Mouse (Mus musculus): Measurements from ENCODE around the gene Twf2. TPM values are rescaled to one million over a fixed set of nuclear protein-coding genes. Genes with fewer than 3 reads are reported as not detected.
"Not testable (repeated sequence)": the region's sequence is repeated elsewhere in the genome, so short reads cannot be mapped to it uniquely, and the experiment has no call there.

Gene Twf2
- polyA plus RNA-seq, 1 experiment from 2014 or later: 61.3 TPM

GRCm38 (mm10) chr9:106160426-106160825 is 42.5 kb upstream of the Twf2 start:
- Histone ChIP-seq H3K9me3 (ENCODE audit: control insufficient read depth, low read length) (no peaks in the 10 kb centered on the region), H3K4me3 (ENCODE audit: low read depth, low read length) (peak overlapping the region; percentile 41), H3K27me3 (ENCODE audit: control insufficient read depth, insufficient read depth, low read length) (no peaks in the 10 kb centered on the region), H3K36me3 (ENCODE audit: control insufficient read depth, insufficient read depth, low read length) (no peaks in the 10 kb centered on the region), H3K9ac (ENCODE audit: low read length) (peak overlapping the region; percentile 63; the same call in 1 of the 2 replicates), H3K27ac (ENCODE audit: low read depth, low read length) (no peak overlapping the region), H3K4me2 (ENCODE audit: low read depth, low read length, severe bottlenecking) (peak overlapping the region; percentile 67), H3K4me1 (replicated peaks; ENCODE audit: control insufficient read depth, insufficient read depth, low read length) (peaks cover 5% of the 10 kb centered on the region; the same call in 1 of the 2 replicates)
- ATAC-seq (replicated peaks; ENCODE audit: low FRiP score) (no peak), DNase-seq (ENCODE audit: low spot score) (no peak)
- WGBS: 49% methylated on average over 5 of the region's 5 CpGs

DNA sequence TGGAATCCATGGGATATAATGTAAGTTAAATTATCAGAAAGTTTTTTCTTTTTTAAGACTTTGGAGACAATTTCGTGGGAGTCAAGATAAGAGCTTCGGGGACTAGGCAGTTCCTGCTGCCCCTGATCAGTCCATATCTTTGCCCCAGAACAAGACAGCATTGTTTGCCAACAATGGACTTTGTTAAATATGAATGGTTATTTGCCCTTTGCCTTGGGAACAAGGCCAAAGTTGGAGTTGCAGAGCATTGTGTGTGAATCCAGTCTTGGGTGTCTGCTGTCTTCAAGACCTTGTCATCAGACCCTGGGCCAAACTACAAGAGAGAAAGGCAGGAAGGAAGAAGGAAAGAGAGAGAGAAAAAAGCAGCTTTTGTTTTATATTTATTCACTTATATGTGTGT is 36.2 kb upstream of the Twf2 start:
- DNase-seq (ENCODE audit: low spot score) (no peak), ATAC-seq (replicated peaks; ENCODE audit: low FRiP score) (no peak)
- Histone ChIP-seq H3K4me2 (ENCODE audit: low read depth, low read length, severe bottlenecking) (no peak overlapping the region), H3K4me3 (ENCODE audit: low read depth, low read length) (no peak overlapping the region), H3K9ac (ENCODE audit: low read length) (no peak overlapping the region), H3K9me3 (ENCODE audit: control insufficient read depth, low read length) (no peaks in the 10 kb centered on the region), H3K36me3 (ENCODE audit: control insufficient read depth, insufficient read depth, low read length) (no peaks in the 10 kb centered on the region), H3K27me3 (ENCODE audit: control insufficient read depth, insufficient read depth, low read length) (no peaks in the 10 kb centered on the region), H3K4me1 (replicated peaks; ENCODE audit: control insufficient read depth, insufficient read depth, low read length) (peaks cover 3% of the 10 kb centered on the region; the same call in 1 of the 2 replicates), H3K27ac (ENCODE audit: low read depth, low read length) (no peak overlapping the region)
- WGBS: 85% methylated on average over 2 of the region's 2 CpGs

DNA sequence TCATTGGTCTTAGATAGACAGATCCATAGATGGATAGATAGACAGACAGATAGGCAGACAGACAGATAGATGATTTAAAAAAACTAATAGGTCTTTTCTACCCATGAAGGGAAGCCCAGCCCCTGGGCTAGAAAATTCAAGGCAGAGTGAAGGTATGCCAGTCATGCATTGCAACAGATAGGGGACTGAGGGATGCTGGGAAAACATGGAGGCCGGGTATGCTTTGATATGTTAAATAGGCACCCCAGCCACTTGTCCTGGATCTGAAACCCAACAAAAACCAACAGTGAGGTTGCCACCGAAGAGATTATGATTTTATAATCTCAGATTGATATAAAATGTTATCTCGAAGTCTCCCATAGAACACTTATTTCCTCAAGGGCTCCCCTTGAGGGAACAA is 35.7 kb upstream of the Twf2 start:
- Histone ChIP-seq H3K4me2 (ENCODE audit: low read depth, low read length, severe bottlenecking) (no peak overlapping the region), H3K36me3 (ENCODE audit: control insufficient read depth, insufficient read depth, low read length) (no peaks in the 10 kb centered on the region), H3K4me3 (ENCODE audit: low read depth, low read length) (no peak overlapping the region), H3K9me3 (ENCODE audit: control insufficient read depth, low read length) (no peaks in the 10 kb centered on the region), H3K4me1 (replicated peaks; ENCODE audit: control insufficient read depth, insufficient read depth, low read length) (peaks cover 3% of the 10 kb centered on the region; the same call in 1 of the 2 replicates), H3K27ac (ENCODE audit: low read depth, low read length) (no peak overlapping the region), H3K9ac (ENCODE audit: low read length) (no peak overlapping the region), H3K27me3 (ENCODE audit: control insufficient read depth, insufficient read depth, low read length) (no peaks in the 10 kb centered on the region)
- WGBS: 80% methylated on average over 3 of the region's 3 CpGs
- ATAC-seq (replicated peaks; ENCODE audit: low FRiP score) (no peak), DNase-seq (ENCODE audit: low spot score) (no peak)

GRCm38 (mm10) chr9:106167703-106168102 is 35.2 kb upstream of the Twf2 start:
- Histone ChIP-seq H3K9me3 (ENCODE audit: control insufficient read depth, low read length) (no peaks in the 10 kb centered on the region), H3K4me2 (ENCODE audit: low read depth, low read length, severe bottlenecking) (no peak overlapping the region), H3K4me1 (replicated peaks; ENCODE audit: control insufficient read depth, insufficient read depth, low read length) (peaks cover 3% of the 10 kb centered on the region; the same call in 1 of the 2 replicates), H3K36me3 (ENCODE audit: control insufficient read depth, insufficient read depth, low read length) (no peaks in the 10 kb centered on the region), H3K27ac (ENCODE audit: low read depth, low read length) (no peak overlapping the region), H3K9ac (ENCODE audit: low read length) (no peak overlapping the region), H3K4me3 (ENCODE audit: low read depth, low read length) (no peak overlapping the region), H3K27me3 (ENCODE audit: control insufficient read depth, insufficient read depth, low read length) (no peaks in the 10 kb centered on the region)
- no peak for DNase-seq (ENCODE audit: low spot score)
- 25% methylated on average over 1 of the region's 1 CpGs for WGBS
- no peak for ATAC-seq (replicated peaks; ENCODE audit: low FRiP score)

- 77% methylated on average over 1 of the region's 1 CpGs for WGBS
- H3K4me3 ChIP-seq (ENCODE audit: low read depth, low read length); DNase-seq (ENCODE audit: low spot score): not testable (repeated sequence)
These were observed 33.9 kb upstream of the Twf2 start for GRCm38 (mm10) chr9:106169006-106169405.

GRCm38 (mm10) chr9:106169917-106170316 is 33.0 kb upstream of the Twf2 start:
- DNase-seq (ENCODE audit: low spot score) (no peak), ATAC-seq (replicated peaks; ENCODE audit: low FRiP score) (no peak)
- H3K27me3 ChIP-seq (ENCODE audit: control insufficient read depth, insufficient read depth, low read length): no peaks in the 10 kb centered on the region
- no peak overlapping the region for H3K27ac ChIP-seq (ENCODE audit: low read depth, low read length)
- WGBS: 37% methylated on average over 6 of the region's 6 CpGs
- no peak overlapping the region for H3K4me3 ChIP-seq (ENCODE audit: low read depth, low read length)
- peak overlapping the region; percentile 96; the same call in 1 of the 2 replicates for H3K9ac ChIP-seq (ENCODE audit: low read length)
- peak overlapping the region; percentile 81; the same call in 1 of the 2 replicates for H3K4me2 ChIP-seq (ENCODE audit: low read depth, low read length, severe bottlenecking)
- no peaks in the 10 kb centered on the region for H3K9me3 ChIP-seq (ENCODE audit: control insufficient read depth, low read length)
- peaks cover 9% of the 10 kb centered on the region; the same call in 1 of the 2 replicates for H3K4me1 ChIP-seq (replicated peaks; ENCODE audit: control insufficient read depth, insufficient read depth, low read length)
- H3K36me3 ChIP-seq (ENCODE audit: control insufficient read depth, insufficient read depth, low read length): no peaks in the 10 kb centered on the region

More at GRCm38 (mm10) chr9:106169006-106169405, 33.9 kb upstream of the Twf2 start:
- H3K36me3 ChIP-seq (ENCODE audit: control insufficient read depth, insufficient read depth, low read length); H3K9ac ChIP-seq (ENCODE audit: low read length); H3K9me3 ChIP-seq (ENCODE audit: control insufficient read depth, low read length); H3K4me1 ChIP-seq (replicated peaks; ENCODE audit: control insufficient read depth, insufficient read depth, low read length); H3K27me3 ChIP-seq (ENCODE audit: control insufficient read depth, insufficient read depth, low read length); H3K27ac ChIP-seq (ENCODE audit: low read depth, low read length); ATAC-seq (replicated peaks; ENCODE audit: low FRiP score); H3K4me2 ChIP-seq (ENCODE audit: low read depth, low read length, severe bottlenecking): not testable (repeated sequence)

- under 1% methylated on average over 81 of the region's 81 CpGs for WGBS
- peaks cover 9% of the 10 kb centered on the region; the same call in 1 of the 2 replicates for H3K4me1 ChIP-seq (replicated peaks; ENCODE audit: control insufficient read depth, insufficient read depth, low read length)
- no peaks in the 10 kb centered on the region for H3K27me3 ChIP-seq (ENCODE audit: control insufficient read depth, insufficient read depth, low read length)
- H3K36me3 ChIP-seq (ENCODE audit: control insufficient read depth, insufficient read depth, low read length): no peaks in the 10 kb centered on the region
- H3K9me3 ChIP-seq (ENCODE audit: control insufficient read depth, low read length): no peaks in the 10 kb centered on the region
- peak within 1 kb of the TSS; percentile 81 for H3K4me2 ChIP-seq (ENCODE audit: low read depth, low read length, severe bottlenecking)
- peak; percentile 92 for ATAC-seq (replicated peaks; ENCODE audit: low FRiP score)
- peak within 1 kb of the TSS; percentile 93 for H3K4me3 ChIP-seq (ENCODE audit: low read depth, low read length)
- peak within 1 kb of the TSS; percentile 92 for H3K27ac ChIP-seq (ENCODE audit: low read depth, low read length)
- DNase-seq (ENCODE audit: low spot score): peak; percentile 98
- peak within 1 kb of the TSS; percentile 96 for H3K9ac ChIP-seq (ENCODE audit: low read length)
These were observed 32.2 kb upstream of the Twf2 start, which contains the start of gene Wdr82 for GRCm38 (mm10) chr9:106170556-106171345. Gene Wdr82 (plus strand): TSS chr9:106170928.

DNA sequence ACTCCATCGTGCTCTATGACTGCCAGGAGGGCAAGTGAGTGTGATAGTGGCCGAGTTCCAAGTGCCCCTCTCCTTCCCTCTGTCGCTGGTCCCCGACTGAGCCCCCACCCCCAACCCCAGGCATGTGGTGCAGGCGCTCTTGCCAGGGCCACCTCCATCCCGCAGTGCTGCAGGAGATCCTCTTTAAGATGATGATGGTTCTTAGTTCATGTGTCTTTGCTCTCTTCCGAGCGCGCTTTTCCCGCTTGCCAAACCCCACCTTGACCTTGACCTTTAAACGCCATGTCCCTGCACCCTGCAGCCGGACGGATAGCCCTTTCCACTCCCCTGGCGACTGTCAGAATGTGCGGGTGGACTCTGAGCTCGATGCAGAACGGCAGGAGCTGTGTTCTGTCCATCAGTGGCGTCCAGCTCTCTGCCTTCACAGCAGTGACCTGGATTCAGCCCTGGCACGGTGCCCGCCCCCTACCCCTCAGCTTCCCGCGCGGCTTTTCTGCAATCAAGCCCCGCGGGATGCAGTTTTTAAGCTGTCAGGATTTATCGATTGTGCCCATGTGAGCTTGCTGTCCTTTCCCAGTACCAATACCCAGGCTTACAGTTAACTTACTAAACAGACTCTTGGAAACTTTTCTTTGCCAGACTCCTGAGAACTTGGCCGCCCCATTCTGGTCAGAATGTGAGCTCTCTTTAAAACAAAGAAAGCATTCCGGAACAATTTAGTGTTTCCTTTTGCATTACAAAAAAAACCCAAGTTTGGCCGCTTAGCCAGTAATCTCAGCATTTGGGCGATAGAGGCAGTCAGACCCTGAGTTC is 31.4 kb upstream of the Twf2 start:
- Histone ChIP-seq H3K27me3 (ENCODE audit: control insufficient read depth, insufficient read depth, low read length) (no peaks in the 10 kb centered on the region), H3K9ac (ENCODE audit: low read length) (peak overlapping the region; percentile 96), H3K27ac (ENCODE audit: low read depth, low read length) (peak overlapping the region; percentile 92), H3K36me3 (ENCODE audit: control insufficient read depth, insufficient read depth, low read length) (no peaks in the 10 kb centered on the region; the same call in 1 of the 2 replicates), H3K4me2 (ENCODE audit: low read depth, low read length, severe bottlenecking) (peak overlapping the region; percentile 81), H3K4me3 (ENCODE audit: low read depth, low read length) (peak overlapping the region; percentile 93), H3K4me1 (replicated peaks; ENCODE audit: control insufficient read depth, insufficient read depth, low read length) (peaks cover 9% of the 10 kb centered on the region; the same call in 1 of the 2 replicates), H3K9me3 (ENCODE audit: control insufficient read depth, low read length) (no peaks in the 10 kb centered on the region)
- WGBS: under 1% methylated on average over 30 of the region's 30 CpGs
- DNase-seq (ENCODE audit: low spot score) (peak; percentile 75), ATAC-seq (replicated peaks; ENCODE audit: low FRiP score) (peak; percentile 77)
